Mouse (Mus musculus): ENCODE measurements at regions not wholly inside any gene's neighbourhood (a gene's known extent, or its start where the extent isn't known, plus 50 kb on each side); places are given as distances from the start of the nearest gene placed in this dataset.

- DNase-seq (ENCODE audit: low read depth, low spot score), result peak; percentile 59
Observed at GRCm38 (mm10) chr17:63575316-63576007, 75.6 kb upstream of the Fbxl17 start.

GRCm38 (mm10) chr17:63582870-63583269 is 83.1 kb upstream of the Fbxl17 start:
- DNase-seq (ENCODE audit: low read depth, low spot score), result peak; percentile 83

GRCm38 (mm10) chr17:63607021-63607751 is 107.4 kb upstream of the Fbxl17 start:
- DNase-seq (ENCODE audit: low read depth, low spot score), result no peak

- DNase-seq (ENCODE audit: low read depth, low spot score), result peak; percentile 14
Observed at GRCm38 (mm10) chr17:63622726-63623125, 122.9 kb upstream of the Fbxl17 start.

- DNase-seq (ENCODE audit: low read depth, low spot score), result no peak
Observed at GRCm38 (mm10) chr17:63637598-63637997, 137.8 kb upstream of the Fbxl17 start.

- DNase-seq (ENCODE audit: low read depth, low spot score), result no peak
Observed at GRCm38 (mm10) chr17:63644390-63644789, 144.6 kb upstream of the Fbxl17 start.

GRCm38 (mm10) chr17:63657687-63658086 is 157.9 kb upstream of the Fbxl17 start:
- DNase-seq (ENCODE audit: low read depth, low spot score), result no peak

- DNase-seq (ENCODE audit: low read depth, low spot score), result peak; percentile 51
Observed at GRCm38 (mm10) chr17:63660841-63661481, 161.1 kb upstream of the Fbxl17 start.

- no peak for DNase-seq (ENCODE audit: low read depth, low spot score)
Observed at GRCm38 (mm10) chr17:63661584-63661983, 161.8 kb upstream of the Fbxl17 start.

- DNase-seq (ENCODE audit: low read depth, low spot score), result no peak
Observed at GRCm38 (mm10) chr17:63662251-63662650, 162.4 kb upstream of the Fbxl17 start.

GRCm38 (mm10) chr17:63676791-63677190 is 177.0 kb upstream of the Fbxl17 start:
- DNase-seq (ENCODE audit: low read depth, low spot score), result no peak

- no peak for DNase-seq (ENCODE audit: low read depth, low spot score)
Observed at GRCm38 (mm10) chr17:63677996-63678657, 178.3 kb upstream of the Fbxl17 start.

- no peak for DNase-seq (ENCODE audit: low read depth, low spot score)
Observed at GRCm38 (mm10) chr17:63680479-63680878, 180.7 kb upstream of the Fbxl17 start.

- peak; percentile 31 for DNase-seq (ENCODE audit: low read depth, low spot score)
Observed at GRCm38 (mm10) chr17:63683345-63683744, 179.5 kb upstream of the Fer start.

- DNase-seq (ENCODE audit: low read depth, low spot score), result no peak
Observed at GRCm38 (mm10) chr17:63684026-63684425, 178.8 kb upstream of the Fer start.

GRCm38 (mm10) chr17:63685956-63686355 is 176.9 kb upstream of the Fer start:
- no peak for DNase-seq (ENCODE audit: low read depth, low spot score)

- no peak for DNase-seq (ENCODE audit: low read depth, low spot score)
Observed at GRCm38 (mm10) chr17:63686361-63686760, 176.5 kb upstream of the Fer start.

GRCm38 (mm10) chr17:63689291-63689690 is 173.6 kb upstream of the Fer start:
- DNase-seq (ENCODE audit: low read depth, low spot score), result no peak

- no peak for DNase-seq (ENCODE audit: low read depth, low spot score)
Observed at GRCm38 (mm10) chr17:63690829-63691689, 171.8 kb upstream of the Fer start.

- DNase-seq (ENCODE audit: low read depth, low spot score), result no peak
Observed at GRCm38 (mm10) chr17:63691690-63691968, 171.2 kb upstream of the Fer start.

- no peak for DNase-seq (ENCODE audit: low read depth, low spot score)
Observed at GRCm38 (mm10) chr17:63693274-63693673, 169.6 kb upstream of the Fer start.

Measured in R1 (cell line).